ENCODE assay signal across 8 mouse cellular contexts in genomic region chr5:121443548-121443947, GRCm38 (mm10). TPM values are rescaled to one million over a fixed set of nuclear protein-coding genes. Genes with fewer than 3 reads are reported as not detected.
DNase-seq lines count a peak whose midpoint lies in the region; ATAC-seq and TF ChIP-seq lines count a peak whose summit lies in the region.

No protein-coding gene starts in this region.

- no peaks in the 10 kb centered on the region for H3K27me3 ChIP-seq in forebrain, embryonic 10.5 days (ENCODE audit: poor library complexity, severe bottlenecking)
- H3K27me3 ChIP-seq in forebrain, embryonic 16.5 days (replicated peaks; ENCODE audit: control insufficient read depth, insufficient read depth, low read length): no peaks in the 10 kb centered on the region
- H3K27me3 ChIP-seq in lung, postnatal 0 days (replicated peaks; ENCODE audit: insufficient read depth, low read length): no peaks in the 10 kb centered on the region
- no peaks in the 10 kb centered on the region for H3K27me3 ChIP-seq in forebrain, embryonic 15.5 days

- TF ChIP-seq POLR2A in lung, adult 2 months (IDR thresholded peaks at IDR 0.05; ENCODE audit: borderline replicate concordance, extremely low read depth, low read depth, low read length): no peak
- no peak for TF ChIP-seq POLR2A in bone marrow, adult 2 months (IDR thresholded peaks at IDR 0.05; ENCODE audit: borderline replicate concordance, control insufficient read depth, low read depth, low read length)

- H3K9ac ChIP-seq in forebrain, embryonic 16.5 days (replicated peaks; ENCODE audit: low read depth, low read length): no peak overlapping the region
- no peak overlapping the region for H3K9ac ChIP-seq in lung, postnatal 0 days (replicated peaks; ENCODE audit: low read depth)
- H3K9ac ChIP-seq in forebrain, embryonic 15.5 days (replicated peaks): no peak overlapping the region

- 89% methylated on average over 3 of the region's 3 CpGs for WGBS in forebrain, embryonic 10.5 days
- 93% methylated on average over 3 of the region's 3 CpGs for WGBS in forebrain, embryonic 16.5 days
- WGBS in lung, postnatal 0 days: 93% methylated on average over 3 of the region's 3 CpGs
- 91% methylated on average over 3 of the region's 3 CpGs for WGBS in lung, adult 2 months
- WGBS in bone marrow, adult 2 months: 87% methylated on average over 3 of the region's 3 CpGs
- WGBS in forebrain, embryonic 15.5 days: 94% methylated on average over 3 of the region's 3 CpGs

- ATAC-seq in forebrain, embryonic 16.5 days: no peak
- ATAC-seq in lung, postnatal 0 days: no peak
- no peak for ATAC-seq in forebrain, embryonic 15.5 days (replicated peaks)

- H3K9me3 ChIP-seq in forebrain, embryonic 10.5 days: no peaks in the 10 kb centered on the region
- H3K9me3 ChIP-seq in forebrain, embryonic 16.5 days (ENCODE audit: control insufficient read depth, low read length): no peaks in the 10 kb centered on the region
- no peaks in the 10 kb centered on the region for H3K9me3 ChIP-seq in lung, postnatal 0 days (ENCODE audit: low read length)
- no peaks in the 10 kb centered on the region for H3K9me3 ChIP-seq in forebrain, embryonic 15.5 days

- no peak overlapping the region for H3K4me3 ChIP-seq in forebrain, embryonic 10.5 days
- no peak overlapping the region for H3K4me3 ChIP-seq in forebrain, embryonic 16.5 days (replicated peaks; ENCODE audit: low read length)
- H3K4me3 ChIP-seq in lung, postnatal 0 days (ENCODE audit: low read depth, low read length): no peak overlapping the region
- H3K4me3 ChIP-seq in lung, adult 2 months (replicated peaks; ENCODE audit: extremely low read depth, low read depth, low read length): no peak overlapping the region
- no peak overlapping the region for H3K4me3 ChIP-seq in bone marrow, adult 2 months (replicated peaks; ENCODE audit: control insufficient read depth, low read depth, low read length)
- H3K4me3 ChIP-seq in forebrain, embryonic 15.5 days: no peak overlapping the region

- no peak overlapping the region for H3K27ac ChIP-seq in forebrain, embryonic 10.5 days
- no peak overlapping the region for H3K27ac ChIP-seq in forebrain, embryonic 16.5 days (ENCODE audit: low read length)
- H3K27ac ChIP-seq in lung, postnatal 0 days (ENCODE audit: low read length): no peak overlapping the region
- no peak overlapping the region for H3K27ac ChIP-seq in bone marrow, adult 2 months (ENCODE audit: control insufficient read depth, insufficient read depth, low read depth, low read length, poor library complexity)
- no peak overlapping the region for H3K27ac ChIP-seq in forebrain, embryonic 15.5 days (replicated peaks)

- no peak for TF ChIP-seq EP300 in lung, postnatal 0 days (IDR thresholded peaks at IDR 0.05)

- peak; percentile 44 for DNase-seq in forebrain, embryonic 10.5 days (ENCODE audit: extremely low spot score, low spot score)
- no peak for DNase-seq in lung, postnatal 0 days (ENCODE audit: low spot score)
- DNase-seq in lung, adult 2 months: no peak
- DNase-seq in kidney, postnatal 10 days: peak; percentile 67
- peak; percentile 39 to 80 for DNase-seq in spleen, postnatal 10 days (ENCODE audit: low spot score in 2 of 2)

- peaks cover 100% of the 10 kb centered on the region for H3K36me3 ChIP-seq in forebrain, embryonic 10.5 days (replicated peaks)
- peaks cover 47% of the 10 kb centered on the region for H3K36me3 ChIP-seq in forebrain, embryonic 16.5 days (ENCODE audit: control insufficient read depth, insufficient read depth)
- peaks cover 53% of the 10 kb centered on the region for H3K36me3 ChIP-seq in lung, postnatal 0 days (ENCODE audit: insufficient read depth, low read length)
- peaks cover 86% of the 10 kb centered on the region for H3K36me3 ChIP-seq in forebrain, embryonic 15.5 days

- TF ChIP-seq CTCF in lung, postnatal 0 days (IDR thresholded peaks at IDR 0.05): peak; percentile 59
- no peak for TF ChIP-seq CTCF in lung, adult 2 months (IDR thresholded peaks at IDR 0.05; ENCODE audit: insufficient read depth, low read length)
- TF ChIP-seq CTCF in bone marrow, adult 2 months (IDR thresholded peaks at IDR 0.05; ENCODE audit: control insufficient read depth, insufficient read depth, low read length): 0 out of 2 replicates have a peak, but pooled peaks have one; percentile 3

- H3K4me2 ChIP-seq in forebrain, embryonic 16.5 days (ENCODE audit: low read length): no peak overlapping the region
- no peak overlapping the region for H3K4me2 ChIP-seq in lung, postnatal 0 days (replicated peaks; ENCODE audit: low read depth, low read length)
- no peak overlapping the region for H3K4me2 ChIP-seq in forebrain, embryonic 15.5 days (replicated peaks)

- no peaks in the 10 kb centered on the region for H3K4me1 ChIP-seq in forebrain, embryonic 10.5 days
- no peaks in the 10 kb centered on the region for H3K4me1 ChIP-seq in forebrain, embryonic 16.5 days (replicated peaks; ENCODE audit: control insufficient read depth, insufficient read depth, low read length)
- H3K4me1 ChIP-seq in lung, postnatal 0 days (ENCODE audit: insufficient read depth, low read depth, low read length): no peaks in the 10 kb centered on the region
- H3K4me1 ChIP-seq in lung, adult 2 months (ENCODE audit: control insufficient read depth, insufficient read depth, low read length): no peaks in the 10 kb centered on the region
- H3K4me1 ChIP-seq in bone marrow, adult 2 months (ENCODE audit: control insufficient read depth, insufficient read depth, low read length): no peaks in the 10 kb centered on the region
- no peaks in the 10 kb centered on the region for H3K4me1 ChIP-seq in forebrain, embryonic 15.5 days

RNA-seq across cellular contexts. Expression of gene Tmem116, which starts 8.1 kb away (rescaled TPM):
- polyA plus RNA-seq in forebrain, embryonic 10.5 days (2016; fragmentation: Nextera tagmentation; extraction: Ambion mirVana): 1.00 and 1.0 TPM in 2 replicates
- 1.2 and 1.9 TPM in 2 replicates for polyA plus RNA-seq in forebrain, embryonic 16.5 days (2015; fragmentation: Nextera tagmentation; extraction: Ambion mirVana)
- 36.1 and 40.4 TPM in 2 replicates for polyA plus RNA-seq in lung, postnatal 0 days (2015; fragmentation: Nextera tagmentation; extraction: Ambion mirVana)
- 23.6 and 24.2 TPM in 2 replicates for polyA plus RNA-seq in lung, adult 2 months (2012; rRNA removed)
- not detected in 2 replicates for polyA plus RNA-seq in bone marrow, adult 2 months (2011; ENCODE audit: insufficient read depth, insufficient read length, low replicate concordance, missing spikeins)
- 1.0 and 2.2 TPM in 2 replicates for polyA plus RNA-seq in forebrain, embryonic 15.5 days (2015; fragmentation: Nextera tagmentation; extraction: Ambion mirVana)

RNA-seq across cellular contexts. Expression of gene Erp29, which starts 8.8 kb away (rescaled TPM):
- 131 and 140 TPM in 2 replicates for polyA plus RNA-seq in forebrain, embryonic 10.5 days (2016; fragmentation: Nextera tagmentation; extraction: Ambion mirVana)
- polyA plus RNA-seq in forebrain, embryonic 16.5 days (2015; fragmentation: Nextera tagmentation; extraction: Ambion mirVana): 142 and 159 TPM in 2 replicates
- 122 and 123 TPM in 2 replicates for polyA plus RNA-seq in lung, postnatal 0 days (2015; fragmentation: Nextera tagmentation; extraction: Ambion mirVana)
- polyA plus RNA-seq in lung, adult 2 months (2012; rRNA removed): 30.3 and 34.0 TPM in 2 replicates
- polyA plus RNA-seq in bone marrow, adult 2 months (2011; ENCODE audit: insufficient read depth, insufficient read length, low replicate concordance, missing spikeins): 161 and 240 TPM in 2 replicates
- polyA plus RNA-seq in forebrain, embryonic 15.5 days (2015; fragmentation: Nextera tagmentation; extraction: Ambion mirVana): 137 and 144 TPM in 2 replicates

RNA-seq across cellular contexts. Expression of gene Naa25, which starts 45.8 kb away (rescaled TPM):
- polyA plus RNA-seq in forebrain, embryonic 10.5 days (2016; fragmentation: Nextera tagmentation; extraction: Ambion mirVana): 59.9 and 61.5 TPM in 2 replicates
- 61.7 and 66.8 TPM in 2 replicates for polyA plus RNA-seq in forebrain, embryonic 16.5 days (2015; fragmentation: Nextera tagmentation; extraction: Ambion mirVana)
- polyA plus RNA-seq in lung, postnatal 0 days (2015; fragmentation: Nextera tagmentation; extraction: Ambion mirVana): 14.3 and 16.0 TPM in 2 replicates
- polyA plus RNA-seq in lung, adult 2 months (2012; rRNA removed): 6.2 and 10.0 TPM in 2 replicates
- 11.6 and 22.3 TPM in 2 replicates for polyA plus RNA-seq in bone marrow, adult 2 months (2011; ENCODE audit: insufficient read depth, insufficient read length, low replicate concordance, missing spikeins)
- polyA plus RNA-seq in forebrain, embryonic 15.5 days (2015; fragmentation: Nextera tagmentation; extraction: Ambion mirVana): 54.7 and 59.0 TPM in 2 replicates

RNA-seq across cellular contexts. Expression of gene Trafd1, which starts 58.1 kb away (rescaled TPM):
- 59.8 and 62.2 TPM in 2 replicates for polyA plus RNA-seq in forebrain, embryonic 10.5 days (2016; fragmentation: Nextera tagmentation; extraction: Ambion mirVana)
- polyA plus RNA-seq in forebrain, embryonic 16.5 days (2015; fragmentation: Nextera tagmentation; extraction: Ambion mirVana): 146 and 149 TPM in 2 replicates
- polyA plus RNA-seq in lung, postnatal 0 days (2015; fragmentation: Nextera tagmentation; extraction: Ambion mirVana): 76.6 and 80.9 TPM in 2 replicates
- 83.8 and 108 TPM in 2 replicates for polyA plus RNA-seq in lung, adult 2 months (2012; rRNA removed)
- 59.7 and 114 TPM in 2 replicates for polyA plus RNA-seq in bone marrow, adult 2 months (2011; ENCODE audit: insufficient read depth, insufficient read length, low replicate concordance, missing spikeins)
- 138 and 142 TPM in 2 replicates for polyA plus RNA-seq in forebrain, embryonic 15.5 days (2015; fragmentation: Nextera tagmentation; extraction: Ambion mirVana)

RNA-seq across cellular contexts. Expression of gene Adam1b, which starts 59.7 kb away (rescaled TPM):
- polyA plus RNA-seq in forebrain, embryonic 10.5 days (2016; fragmentation: Nextera tagmentation; extraction: Ambion mirVana): not detected in 2 replicates
- polyA plus RNA-seq in forebrain, embryonic 16.5 days (2015; fragmentation: Nextera tagmentation; extraction: Ambion mirVana): 0.08 TPM in 1 of 2 replicates, not detected in the other
- 0.14 and 0.38 TPM in 2 replicates for polyA plus RNA-seq in lung, postnatal 0 days (2015; fragmentation: Nextera tagmentation; extraction: Ambion mirVana)
- not detected in 2 replicates for polyA plus RNA-seq in lung, adult 2 months (2012; rRNA removed)
- polyA plus RNA-seq in bone marrow, adult 2 months (2011; ENCODE audit: insufficient read depth, insufficient read length, low replicate concordance, missing spikeins): not detected in 2 replicates
- 0.08 TPM in 1 of 2 replicates, not detected in the other for polyA plus RNA-seq in forebrain, embryonic 15.5 days (2015; fragmentation: Nextera tagmentation; extraction: Ambion mirVana)

Comparison
In these comparisons a context has a peak if more than half of its experiments do, and no peak if none do; other contexts are left out.
1. DNase-seq: peak in forebrain, embryonic 10.5 days (single experiment), kidney, postnatal 10 days (single experiment) and spleen, postnatal 10 days (2 of 2); none in lung, postnatal 0 days (single experiment) and lung, adult 2 months (single experiment).